Mouse (Mus musculus): ENCODE measurements around the gene Zc2hc1b. TPM values are rescaled to one million over a fixed set of nuclear protein-coding genes. Genes with fewer than 3 reads are reported as not detected.

The Zc2hc1b gene
- polyA plus RNA-seq, 1 experiment from 2014 or later: not detected

DNA sequence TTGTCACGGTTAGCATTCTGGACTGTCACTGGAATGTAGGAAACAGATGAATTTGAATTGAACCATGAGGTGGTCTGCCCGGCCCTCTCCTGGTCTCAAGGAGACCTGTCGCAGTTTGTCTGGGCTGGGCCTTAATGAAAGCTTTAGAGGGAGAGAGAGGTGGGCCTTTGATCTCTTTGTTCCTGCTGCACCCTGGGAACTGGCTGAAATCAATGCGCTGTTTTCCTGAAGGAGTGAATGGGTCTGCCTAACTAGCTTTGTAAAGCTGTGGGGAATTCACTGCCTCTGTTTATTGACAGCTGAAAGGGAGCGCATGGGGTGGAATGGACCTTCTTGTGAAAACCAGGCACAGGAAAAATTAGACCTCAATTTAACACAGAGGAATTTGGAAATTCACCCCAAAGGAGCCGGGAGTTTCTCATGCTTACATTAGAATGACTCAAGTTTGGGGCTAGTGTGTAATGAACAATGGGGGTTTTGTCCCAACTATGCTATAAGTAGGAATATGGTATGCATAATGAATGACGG, 69.7 kb downstream of the Zc2hc1b start:
- Histone ChIP-seq H3K9me3 (replicated peaks) (no peaks in the 10 kb centered on the region), H3K4me1 (no peaks in the 10 kb centered on the region), H3K4me2 (no peak overlapping the region), H3K4me3 (no peak overlapping the region), H3K36me3 (no peaks in the 10 kb centered on the region), H3K27ac (no peak overlapping the region), H3K9ac (no peak overlapping the region), H3K27me3 (replicated peaks) (no peaks in the 10 kb centered on the region)
- WGBS (ENCODE audit: insufficient replicate concordance): 61% methylated on average over 7 of the region's 7 CpGs
- ATAC-seq: no peak

DNA sequence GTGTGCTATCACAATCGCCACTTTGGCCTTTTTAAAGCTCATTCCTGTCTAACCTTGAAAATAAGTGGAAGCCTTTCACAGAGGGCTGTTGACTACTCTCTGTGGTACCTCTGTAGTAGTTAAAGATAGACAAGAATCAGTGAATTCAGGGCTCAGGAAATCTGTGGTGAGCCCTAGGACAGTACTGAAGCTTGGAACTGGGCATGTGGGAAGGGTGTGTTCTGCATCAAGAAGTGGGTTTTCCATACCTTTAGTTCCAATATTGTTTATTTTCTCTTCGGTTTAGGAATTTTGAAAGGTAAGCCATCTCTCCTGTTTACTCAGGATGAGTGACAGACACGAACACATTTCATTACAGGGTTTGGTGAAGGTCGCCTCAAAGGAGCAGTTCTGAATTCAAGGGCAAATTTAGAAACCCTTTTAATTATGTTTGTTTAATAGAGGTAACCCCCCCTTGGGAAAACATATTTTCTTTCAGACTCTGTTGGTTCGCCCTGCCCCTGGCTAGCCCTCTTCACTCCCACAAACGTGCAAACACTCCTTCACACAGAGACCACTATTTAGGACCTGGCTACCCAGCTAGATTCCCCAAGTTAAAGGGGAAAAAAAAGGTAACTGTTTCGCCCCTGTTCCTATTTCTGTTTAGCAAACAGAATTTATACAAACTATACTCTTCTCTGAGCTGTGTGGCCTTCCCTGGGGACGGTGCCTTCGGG, 70.8 kb downstream of the Zc2hc1b start:
- H3K4me2 ChIP-seq: no peak overlapping the region
- H3K9ac ChIP-seq: no peak overlapping the region
- H3K36me3 ChIP-seq: no peaks in the 10 kb centered on the region
- WGBS (ENCODE audit: insufficient replicate concordance): 63% methylated on average over 9 of the region's 9 CpGs
- no peaks in the 10 kb centered on the region for H3K9me3 ChIP-seq (replicated peaks)
- ATAC-seq: no peak
- no peak overlapping the region for H3K4me3 ChIP-seq
- H3K27me3 ChIP-seq (replicated peaks): no peaks in the 10 kb centered on the region
- no peaks in the 10 kb centered on the region for H3K4me1 ChIP-seq
- no peak overlapping the region for H3K27ac ChIP-seq

DNA sequence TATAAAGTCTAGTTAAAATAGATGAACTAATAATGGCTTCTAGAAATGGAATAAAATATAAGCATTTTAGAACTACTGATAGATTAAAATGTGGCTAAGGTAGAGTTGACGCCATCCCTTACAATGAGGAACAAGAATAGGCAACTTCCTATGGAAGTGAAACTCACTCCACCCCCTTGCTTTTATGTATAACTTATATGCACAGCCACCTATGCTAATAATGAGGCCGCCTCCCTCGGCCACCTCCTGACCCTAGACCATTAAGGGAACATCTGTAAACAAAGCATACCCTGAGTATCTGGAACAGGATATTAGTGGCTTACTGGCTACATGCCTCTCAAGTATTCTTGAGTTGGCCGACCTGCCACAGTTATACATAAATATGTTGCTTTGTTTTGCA, 74.0 kb downstream of the Zc2hc1b start:
- Histone ChIP-seq H3K9me3 (replicated peaks) (no peaks in the 10 kb centered on the region), H3K36me3 (no peaks in the 10 kb centered on the region), H3K4me1 (no peaks in the 10 kb centered on the region), H3K27me3 (replicated peaks) (no peaks in the 10 kb centered on the region), H3K4me3 (no peak overlapping the region), H3K9ac (no peak overlapping the region), H3K4me2 (no peak overlapping the region), H3K27ac (no peak overlapping the region)
- WGBS (ENCODE audit: insufficient replicate concordance): 62% methylated on average over 4 of the region's 4 CpGs
- ATAC-seq: no peak

DNA sequence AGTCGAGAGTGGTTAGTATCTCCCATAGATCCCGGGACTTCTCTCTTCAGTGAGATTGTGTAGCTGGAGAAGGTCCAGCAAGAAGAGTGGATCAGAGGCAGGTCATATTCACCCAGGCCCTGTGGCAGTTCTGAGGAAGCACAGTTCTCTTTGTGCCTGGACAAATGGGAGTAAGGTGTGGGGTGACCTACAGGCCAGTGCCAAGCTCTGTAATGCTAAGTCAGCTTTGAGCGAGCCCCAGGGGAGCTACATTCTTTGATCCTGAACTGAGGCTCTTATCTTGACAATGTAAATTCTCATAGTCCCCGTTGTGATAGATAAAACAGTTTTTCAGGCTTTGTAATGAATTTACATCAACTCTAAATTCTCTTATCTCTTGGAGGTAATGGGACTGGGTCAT, 75.5 kb downstream of the Zc2hc1b start:
- no peaks in the 10 kb centered on the region for H3K27me3 ChIP-seq (replicated peaks)
- no peak overlapping the region for H3K27ac ChIP-seq
- no peak overlapping the region for H3K4me3 ChIP-seq
- H3K36me3 ChIP-seq: no peaks in the 10 kb centered on the region
- no peak overlapping the region for H3K9ac ChIP-seq
- H3K9me3 ChIP-seq (replicated peaks): no peaks in the 10 kb centered on the region
- WGBS (ENCODE audit: insufficient replicate concordance): 53% methylated on average over 4 of the region's 4 CpGs
- H3K4me1 ChIP-seq: no peaks in the 10 kb centered on the region
- H3K4me2 ChIP-seq: no peak overlapping the region
- ATAC-seq: no peak

DNA sequence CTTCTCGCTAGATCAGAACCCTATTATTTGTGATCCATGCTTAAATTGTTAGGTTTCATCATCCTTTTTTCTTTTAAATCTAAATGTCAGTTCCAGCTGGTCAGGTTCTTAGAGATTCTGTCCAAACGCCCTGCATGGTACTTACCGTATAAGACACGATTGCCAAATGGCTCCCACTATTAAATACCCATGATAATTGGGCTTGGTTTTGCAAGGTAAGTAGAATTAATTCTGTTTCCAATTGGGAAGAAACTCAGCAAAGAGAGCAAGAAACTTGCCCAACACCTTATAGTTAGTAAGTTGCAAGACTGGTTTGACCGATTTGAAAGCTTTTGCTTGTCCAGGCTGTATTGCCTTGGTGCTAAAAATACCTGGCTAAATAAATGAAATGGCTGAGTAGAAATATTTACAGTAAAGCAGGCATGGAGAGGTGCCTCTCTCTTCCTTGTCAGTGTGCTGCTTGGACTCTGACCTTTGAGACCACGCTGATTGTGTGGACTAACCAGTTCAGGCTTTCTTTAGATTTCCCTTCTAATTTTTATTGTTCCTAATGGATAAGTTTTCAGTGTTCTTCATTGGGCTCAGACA, 77.7 kb downstream of the Zc2hc1b start:
- H3K27ac ChIP-seq: no peak overlapping the region
- no peak overlapping the region for H3K4me3 ChIP-seq
- H3K36me3 ChIP-seq: no peaks in the 10 kb centered on the region
- H3K9ac ChIP-seq: no peak overlapping the region
- H3K27me3 ChIP-seq (replicated peaks): no peaks in the 10 kb centered on the region
- H3K4me2 ChIP-seq: no peak overlapping the region
- H3K9me3 ChIP-seq (replicated peaks): no peaks in the 10 kb centered on the region
- WGBS (ENCODE audit: insufficient replicate concordance): 66% methylated on average over 6 of the region's 6 CpGs
- no peaks in the 10 kb centered on the region for H3K4me1 ChIP-seq
- no peak for ATAC-seq

Other genes with a start within 250 kb of the Zc2hc1b start
- 15.1 and 16.6 TPM in 2 replicates for gene Stx11, start 213.7 kb downstream of the Zc2hc1b start, polyA plus RNA-seq (2016; fragmentation: Nextera tagmentation; extraction: Ambion mirVana)
- gene Sf3b5, start 172.7 kb downstream of the Zc2hc1b start, polyA plus RNA-seq (2016; fragmentation: Nextera tagmentation; extraction: Ambion mirVana): 30.7 and 32.9 TPM in 2 replicates
- gene Plagl1, start 117.5 kb downstream of the Zc2hc1b start, polyA plus RNA-seq (2016; fragmentation: Nextera tagmentation; extraction: Ambion mirVana): 55.7 and 63.5 TPM in 2 replicates
- gene Ltv1, start 15.1 kb upstream of the Zc2hc1b start, polyA plus RNA-seq (2016; fragmentation: Nextera tagmentation; extraction: Ambion mirVana): 58.3 and 61.1 TPM in 2 replicates

All from liver, embryonic 12.5 days (tissue).